Mouse (Mus musculus) heart, embryonic 11.5 days (tissue): ENCODE data around the gene Mcu. TPM values are rescaled to one million over a fixed set of nuclear protein-coding genes. Genes with fewer than 3 reads are reported as not detected.

Experiments
- ATAC-seq: fragments of 200-750 bp; cut with Nextera tagmentation; replicated peaks from 2 replicates; pipeline ENCODE4 v1.8.0; 2017; ENCODE audit warnings: moderate library complexity; ENCODE audit not compliant: insufficient number of reproducible peaks, low FRiP score, low TSS enrichment
- H3K27ac ChIP-seq: fragments of 300-500 bp; sonication (generic); 2 replicates; pipeline ENCODE4 v1.5.1; 2014; ENCODE audit warnings: mild to moderate bottlenecking, low read depth, low read length
- H3K27me3 ChIP-seq: fragments of 300-500 bp; sonication (generic); 2 replicates; pipeline ENCODE4 v1.6.1; 2014; ENCODE audit warnings: mild to moderate bottlenecking, low read length, mixed read lengths; ENCODE audit not compliant: control insufficient read depth, insufficient read depth
- H3K36me3 ChIP-seq: fragments of 300-500 bp; sonication (generic); 2 replicates; pipeline ENCODE4 v1.6.1; 2014; ENCODE audit warnings: mild to moderate bottlenecking, low read length, moderate library complexity, mixed read lengths; ENCODE audit not compliant: control insufficient read depth, insufficient read depth
- H3K4me1 ChIP-seq: fragments of 300-500 bp; sonication (generic); 2 replicates; pipeline ENCODE4 v1.6.1; 2014; ENCODE audit warnings: low read length; ENCODE audit not compliant: control insufficient read depth, insufficient read depth
- H3K4me2 ChIP-seq: fragments of 300-500 bp; sonication (generic); 2 replicates; pipeline ENCODE4 v1.6.1; 2014; ENCODE audit warnings: mild to moderate bottlenecking, moderate library complexity
- H3K4me3 ChIP-seq: fragments of 300-500 bp; sonication (generic); 2 replicates; pipeline ENCODE4 v1.5.1; 2014; ENCODE audit warnings: low read depth, low read length
- H3K9ac ChIP-seq: fragments of 300-500 bp; sonication (generic); 2 replicates; pipeline ENCODE4 v1.6.1; 2014; ENCODE audit warnings: mild to moderate bottlenecking, low read depth, low read length, moderate library complexity
- H3K9me3 ChIP-seq: fragments of 300-500 bp; sonication (generic); replicated peaks from 2 replicates; pipeline ENCODE4 v1.6.1; 2016; ENCODE audit warnings: low read length; ENCODE audit not compliant: control insufficient read depth
- WGBS: fragments of 180-500 bp; shearing (Covaris S2); extraction: QIAGEN DNeasy Blood & Tissue Kit; methylation state at CpG from one replicate; pipeline ENCODE4 v1.1.7; 2014; ENCODE audit not compliant: insufficient replicate concordance; 5-methylcytosine and 5-hydroxymethylcytosine counted together
- polyA plus RNA-seq: library from polyadenylated mRNA; unstranded; fragments of >200 nt; fragmentation: Nextera tagmentation; extraction: Ambion mirVana; gene quantifications from 2 replicates; pipeline ENCODE4 v1.2.1, GENCODE M21; 2014

The Mcu gene
- polyA plus RNA-seq, 1 experiment from 2014 or later: 28.5 TPM

- no peaks in the 10 kb centered on the region for H3K4me1 ChIP-seq
- H3K27ac ChIP-seq: no peak overlapping the region
- no peak overlapping the region for H3K4me2 ChIP-seq
- H3K4me3 ChIP-seq: no peak overlapping the region
- H3K36me3 ChIP-seq: no peaks in the 10 kb centered on the region
- WGBS: 57% methylated on average over 8 of the region's 8 CpGs
- H3K9ac ChIP-seq: no peak overlapping the region
- no peaks in the 10 kb centered on the region for H3K9me3 ChIP-seq
- no peaks in the 10 kb centered on the region for H3K27me3 ChIP-seq
- ATAC-seq: no peak
Measured at GRCm38 (mm10) chr10:59642659-59643377, 26.3 kb upstream of the Mcu start.

GRCm38 (mm10) chr10:59638576-59638975 is 22.1 kb upstream of the Mcu start:
- Histone ChIP-seq H3K27ac (no peak overlapping the region), H3K9ac (no peak overlapping the region), H3K4me2 (no peak overlapping the region), H3K4me3 (no peak overlapping the region), H3K36me3 (no peaks in the 10 kb centered on the region), H3K9me3 (0 out of 2 replicates have a peak, but pooled peaks cover 2% of the 10 kb centered on the region), H3K4me1 (no peaks in the 10 kb centered on the region), H3K27me3 (no peaks in the 10 kb centered on the region)
- WGBS: 76% methylated on average over 6 of the region's 6 CpGs
- ATAC-seq: no peak

GRCm38 (mm10) chr10:59637596-59638124 is 21.2 kb upstream of the Mcu start:
- Histone ChIP-seq H3K4me2 (no peak overlapping the region), H3K27ac (no peak overlapping the region), H3K27me3 (no peaks in the 10 kb centered on the region), H3K9ac (no peak overlapping the region), H3K4me1 (no peaks in the 10 kb centered on the region), H3K4me3 (no peak overlapping the region), H3K36me3 (no peaks in the 10 kb centered on the region), H3K9me3 (0 out of 2 replicates have a peak, but pooled peaks cover 2% of the 10 kb centered on the region)
- no peak for ATAC-seq
- 71% methylated on average over 7 of the region's 7 CpGs for WGBS

GRCm38 (mm10) chr10:59636751-59637533 is 20.4 kb upstream of the Mcu start:
- Histone ChIP-seq H3K36me3 (no peaks in the 10 kb centered on the region), H3K4me2 (no peak overlapping the region), H3K27ac (no peak overlapping the region), H3K27me3 (no peaks in the 10 kb centered on the region), H3K9me3 (0 out of 2 replicates have a peak, but pooled peaks cover 2% of the 10 kb centered on the region), H3K4me1 (no peaks in the 10 kb centered on the region), H3K9ac (no peak overlapping the region), H3K4me3 (no peak overlapping the region)
- WGBS: 73% methylated on average over 16 of the region's 16 CpGs
- ATAC-seq: no peak

- Histone ChIP-seq H3K9me3 (0 out of 2 replicates have a peak, but pooled peaks cover 2% of the 10 kb centered on the region), H3K4me3 (no peak overlapping the region), H3K36me3 (no peaks in the 10 kb centered on the region), H3K4me1 (no peaks in the 10 kb centered on the region), H3K27me3 (no peaks in the 10 kb centered on the region), H3K27ac (no peak overlapping the region), H3K4me2 (no peak overlapping the region), H3K9ac (no peak overlapping the region)
- no peak for ATAC-seq
- 88% methylated on average over 2 of the region's 2 CpGs for WGBS
Measured at GRCm38 (mm10) chr10:59636048-59636447, 19.6 kb upstream of the Mcu start.

- Histone ChIP-seq H3K4me2 (no peak overlapping the region), H3K27me3 (no peaks in the 10 kb centered on the region), H3K27ac (no peak overlapping the region), H3K4me3 (no peak overlapping the region), H3K9me3 (no peaks in the 10 kb centered on the region), H3K9ac (no peak overlapping the region), H3K4me1 (no peaks in the 10 kb centered on the region), H3K36me3 (no peaks in the 10 kb centered on the region)
- 80% methylated on average over 4 of the region's 4 CpGs for WGBS
- no peak for ATAC-seq
Measured at GRCm38 (mm10) chr10:59629506-59629782, 13.0 kb upstream of the Mcu start.

GRCm38 (mm10) chr10:59628641-59629505 is 12.4 kb upstream of the Mcu start:
- Histone ChIP-seq H3K9me3 (no peaks in the 10 kb centered on the region), H3K4me3 (no peak overlapping the region), H3K4me1 (no peaks in the 10 kb centered on the region), H3K27me3 (no peaks in the 10 kb centered on the region), H3K27ac (no peak overlapping the region), H3K4me2 (no peak overlapping the region), H3K36me3 (no peaks in the 10 kb centered on the region), H3K9ac (no peak overlapping the region)
- no peak for ATAC-seq
- WGBS: 78% methylated on average over 17 of the region's 17 CpGs

- no peak for ATAC-seq
- H3K4me2 ChIP-seq: no peak overlapping the region
- H3K36me3 ChIP-seq: no peaks in the 10 kb centered on the region
- WGBS: 66% methylated on average over 5 of the region's 5 CpGs
- H3K4me1 ChIP-seq: no peaks in the 10 kb centered on the region
- H3K27me3 ChIP-seq: no peaks in the 10 kb centered on the region
- no peak overlapping the region for H3K27ac ChIP-seq
- no peak overlapping the region for H3K4me3 ChIP-seq
- H3K9me3 ChIP-seq: no peaks in the 10 kb centered on the region
- no peak overlapping the region for H3K9ac ChIP-seq
Measured at GRCm38 (mm10) chr10:59623496-59623895, 7.0 kb upstream of the Mcu start.
